Mouse (Mus musculus) kidney, postnatal 36 days (tissue): ENCODE results near the gene Krt20.
A peak's percentile ranks its signal among the peaks of the same experiment; 100 is the strongest.

ENCODE experiments used
- DNase-seq, 2 experiments: peaks; one replicate each; pipeline ENCODE4 v3.0.0; 2021 to 2022; ENCODE audit warnings: mixed read lengths in 2 of 2

Gene Krt20

GRCm38 (mm10) chr11:99437972-99438371 is at the start of gene Krt20:
Gene Krt20, minus strand, starts transcription at chr11:99438150.
- DNase-seq: no peak

- no peak for DNase-seq
Observed at GRCm38 (mm10) chr11:99474981-99475380, 37.0 kb upstream of the Krt20 start.

- no peak for DNase-seq
Observed at GRCm38 (mm10) chr11:99473433-99473832, 35.5 kb upstream of the Krt20 start.

- DNase-seq: no peak
Observed at GRCm38 (mm10) chr11:99472405-99472804, 34.5 kb upstream of the Krt20 start.

- DNase-seq: no peak
Observed at GRCm38 (mm10) chr11:99471946-99472345, 34.0 kb upstream of the Krt20 start.

GRCm38 (mm10) chr11:99469228-99469627 is 31.3 kb upstream of the Krt20 start:
- no peak for DNase-seq

GRCm38 (mm10) chr11:99468566-99468965 is 30.6 kb upstream of the Krt20 start:
- no peak for DNase-seq

GRCm38 (mm10) chr11:99466316-99466715 is 28.4 kb upstream of the Krt20 start:
- no peak for DNase-seq

- DNase-seq: peak; percentile 73 to 92
Observed at GRCm38 (mm10) chr11:99464836-99465235, 26.9 kb upstream of the Krt20 start.

GRCm38 (mm10) chr11:99463155-99463554 is 25.2 kb upstream of the Krt20 start:
- DNase-seq: peak; percentile 63 to 88

GRCm38 (mm10) chr11:99461736-99462135 is 23.8 kb upstream of the Krt20 start:
- DNase-seq: peak; percentile 84 to 92

GRCm38 (mm10) chr11:99458887-99459286 is 20.9 kb upstream of the Krt20 start:
- DNase-seq: peak; percentile 11 to 26

GRCm38 (mm10) chr11:99454759-99455158 is 16.8 kb upstream of the Krt20 start:
- DNase-seq: peak; percentile 68 to 75

GRCm38 (mm10) chr11:99454044-99454443 is 16.1 kb upstream of the Krt20 start:
- DNase-seq: no peak

GRCm38 (mm10) chr11:99448769-99449168 is 10.8 kb upstream of the Krt20 start:
- DNase-seq: no peak

- DNase-seq: peak in 1 of 2 experiments; percentile 65
Observed at GRCm38 (mm10) chr11:99441220-99441619, 3.3 kb upstream of the Krt20 start.

- DNase-seq: no peak
Observed at GRCm38 (mm10) chr11:99439465-99439864, 1.5 kb upstream of the Krt20 start.

- no peak for DNase-seq
Observed at GRCm38 (mm10) chr11:99436625-99437024, 1.3 kb downstream of the Krt20 start.

- peak; percentile 48 to 76 for DNase-seq
Observed at GRCm38 (mm10) chr11:99430670-99431069, 7.3 kb downstream of the Krt20 start.

GRCm38 (mm10) chr11:99422159-99422558 is 15.8 kb downstream of the Krt20 start, which contains the start of gene Krt12:
Gene Krt12, minus strand, starts transcription at chr11:99422259.
- DNase-seq: no peak

- no peak for DNase-seq
Observed at GRCm38 (mm10) chr11:99420586-99420985, 17.4 kb downstream of the Krt20 start.

GRCm38 (mm10) chr11:99417819-99418218 is 20.1 kb downstream of the Krt20 start:
- no peak for DNase-seq

- DNase-seq: no peak
Observed at GRCm38 (mm10) chr11:99416902-99417301, 21.0 kb downstream of the Krt20 start.

- no peak for DNase-seq
Observed at GRCm38 (mm10) chr11:99414463-99415147, 23.3 kb downstream of the Krt20 start.

GRCm38 (mm10) chr11:99413247-99413646 is 24.7 kb downstream of the Krt20 start:
- peak; percentile 47 to 79 for DNase-seq
